Mouse (Mus musculus) naive thymus-derived CD4-positive, alpha-beta T cell, adult 5 months (primary cell): ENCODE results near the gene Vmn1r81. TPM values are rescaled to one million over a fixed set of nuclear protein-coding genes. Genes with fewer than 3 reads are reported as not detected.

Experiments
- polyA plus RNA-seq: library from polyadenylated mRNA; unstranded; fragments of 100-300 nt; shearing (Covaris generic); gene quantifications from one replicate; pipeline ENCODE4 v1.2.1, GENCODE M21; 2017

Gene Vmn1r81
- polyA plus RNA-seq, result 0.14 TPM

GRCm38 (mm10) chr7:12268169-12268568 is at the start of gene Vmn1r81:
TSS of gene Vmn1r81 (minus strand) at chr7:12268269.

GRCm38 (mm10) chr7:12300130-12300529 is 32.1 kb upstream of the Vmn1r81 start, which contains the start of gene Vmn1r82:
TSS of gene Vmn1r82 (plus strand) at chr7:12300430.

Other genes starting within 250 kb of the Vmn1r81 start
- gene Vmn1r77, start 231.5 kb downstream of the Vmn1r81 start, polyA plus RNA-seq, result 0.05 TPM
- 0.37 TPM for gene Vmn1r78, start 118.0 kb downstream of the Vmn1r81 start, polyA plus RNA-seq
- gene Vmn1r79, start 97.0 kb downstream of the Vmn1r81 start, polyA plus RNA-seq, result not detected
- gene Vmn1r80, start 79.0 kb downstream of the Vmn1r81 start, polyA plus RNA-seq, result 0.05 TPM
- gene Vmn1r82, start 32.2 kb upstream of the Vmn1r81 start, polyA plus RNA-seq, result not detected
- not detected for gene Vmn1r83, start 61.2 kb upstream of the Vmn1r81 start, polyA plus RNA-seq
- not detected for gene Vmn1r84, start 101.0 kb upstream of the Vmn1r81 start, polyA plus RNA-seq
- gene Zfp551, start 154.5 kb upstream of the Vmn1r81 start, polyA plus RNA-seq, result 1.8 TPM
- 4.4 TPM for gene Zfp606, start 210.0 kb upstream of the Vmn1r81 start, polyA plus RNA-seq
- not detected for gene 2900092C05Rik, start 244.2 kb upstream of the Vmn1r81 start, polyA plus RNA-seq